Mouse (Mus musculus) erythroblast, embryonic 14.5 days (primary cell): ENCODE data around the gene Cacng5. TPM values are rescaled to one million over a fixed set of nuclear protein-coding genes. Genes with fewer than 3 reads are reported as not detected.

Experiments
- H3K27me3 ChIP-seq: 2 replicates; pipeline ENCODE4 v1.6.1; 2012; ENCODE audit warnings: inconsistent platforms; ENCODE audit not compliant: control insufficient read depth
- H3K36me3 ChIP-seq: 2 replicates; pipeline ENCODE4 v1.6.1; 2012; ENCODE audit warnings: mild to moderate bottlenecking, inconsistent platforms; ENCODE audit not compliant: control insufficient read depth
- H3K4me1 ChIP-seq: 2 replicates; pipeline ENCODE4 v1.6.1; 2012; ENCODE audit warnings: inconsistent platforms; ENCODE audit not compliant: control insufficient read depth
- H3K4me3 ChIP-seq: replicated peaks from 2 replicates; pipeline ENCODE3; 2012; ENCODE audit warnings: moderate library complexity, mild to moderate bottlenecking, inconsistent platforms
- H3K9me3 ChIP-seq: 2 replicates; pipeline ENCODE4 v1.6.1; 2012; ENCODE audit warnings: low read length, inconsistent platforms, mixed read lengths; ENCODE audit not compliant: control insufficient read depth
- GATA1 ChIP-seq: IDR thresholded peaks from 2 replicates; pipeline ENCODE4 v1.6.1; 2012; ENCODE audit warnings: low read length, inconsistent platforms, mixed read lengths
- TAL1 ChIP-seq: IDR thresholded peaks from 3 replicates; pipeline ENCODE4 v1.6.1; 2012; ENCODE audit warnings: low read length, inconsistent platforms, mixed read lengths
- polyA plus RNA-seq: library from polyadenylated mRNA; stranded (reverse); fragments of >175 nt; gene quantifications from 2 replicates; pipeline ENCODE4 v1.2.3, GENCODE M21; 2012

The Cacng5 gene
- polyA plus RNA-seq = not detected in 2 replicates

DNA sequence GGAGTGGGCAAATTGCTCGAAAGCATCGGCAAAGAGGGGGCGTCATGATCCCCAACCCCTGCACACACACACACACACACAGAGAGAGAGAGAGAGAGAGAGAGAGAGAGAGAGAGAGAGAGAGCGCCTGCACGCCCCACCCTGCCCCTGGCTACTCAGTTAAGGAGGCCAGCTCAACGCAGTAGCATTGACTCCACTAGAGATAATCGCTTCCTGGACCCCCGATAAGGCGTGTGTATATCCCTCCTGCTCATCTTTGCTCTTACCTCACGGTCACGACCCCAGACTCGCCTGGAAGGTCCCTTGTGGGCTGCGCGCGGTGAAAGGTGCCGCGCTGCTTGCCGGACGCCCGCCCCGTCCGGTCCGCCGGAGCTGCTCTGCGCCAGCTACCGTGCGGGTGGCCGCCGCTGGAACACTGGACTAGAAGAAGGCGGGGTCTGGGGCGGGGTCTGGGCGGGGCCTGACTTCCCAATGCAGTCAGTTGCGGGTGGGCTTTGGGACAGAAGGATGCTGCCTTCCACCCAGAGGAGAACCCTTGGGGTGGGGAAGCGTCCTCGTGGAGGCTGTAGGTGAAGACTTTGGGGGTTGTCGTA, at the start of gene Cacng5:
TSS of gene Cacng5 (minus strand) at position 422 of the 593 bp plus-strand sequence.
- no peak within 1 kb of the TSS for H3K4me3 ChIP-seq

GRCm38 (mm10) chr11:107957566-107958350, 42.9 kb upstream of the Cacng5 start:
- Histone ChIP-seq H3K36me3 (no peaks in the 10 kb centered on the region; the same call in 1 of the 2 replicates), H3K4me3 (no peak overlapping the region), H3K4me1 (no peaks in the 10 kb centered on the region), H3K9me3 (peaks cover 16% of the 10 kb centered on the region; the same call in 1 of the 2 replicates), H3K27me3 (no peaks in the 10 kb centered on the region)
- TF ChIP-seq GATA1 (no peak), TAL1 (no peak)

More for the DNA sequence above, at the start of gene Cacng5:
- TF ChIP-seq TAL1 (no peak), GATA1 (no peak)
- peaks cover 5% of the 10 kb centered on the region; the same call in 1 of the 2 replicates for H3K27me3 ChIP-seq
- no peaks in the 10 kb centered on the region for H3K9me3 ChIP-seq
- H3K36me3 ChIP-seq = no peaks in the 10 kb centered on the region
- H3K4me1 ChIP-seq = no peaks in the 10 kb centered on the region

DNA sequence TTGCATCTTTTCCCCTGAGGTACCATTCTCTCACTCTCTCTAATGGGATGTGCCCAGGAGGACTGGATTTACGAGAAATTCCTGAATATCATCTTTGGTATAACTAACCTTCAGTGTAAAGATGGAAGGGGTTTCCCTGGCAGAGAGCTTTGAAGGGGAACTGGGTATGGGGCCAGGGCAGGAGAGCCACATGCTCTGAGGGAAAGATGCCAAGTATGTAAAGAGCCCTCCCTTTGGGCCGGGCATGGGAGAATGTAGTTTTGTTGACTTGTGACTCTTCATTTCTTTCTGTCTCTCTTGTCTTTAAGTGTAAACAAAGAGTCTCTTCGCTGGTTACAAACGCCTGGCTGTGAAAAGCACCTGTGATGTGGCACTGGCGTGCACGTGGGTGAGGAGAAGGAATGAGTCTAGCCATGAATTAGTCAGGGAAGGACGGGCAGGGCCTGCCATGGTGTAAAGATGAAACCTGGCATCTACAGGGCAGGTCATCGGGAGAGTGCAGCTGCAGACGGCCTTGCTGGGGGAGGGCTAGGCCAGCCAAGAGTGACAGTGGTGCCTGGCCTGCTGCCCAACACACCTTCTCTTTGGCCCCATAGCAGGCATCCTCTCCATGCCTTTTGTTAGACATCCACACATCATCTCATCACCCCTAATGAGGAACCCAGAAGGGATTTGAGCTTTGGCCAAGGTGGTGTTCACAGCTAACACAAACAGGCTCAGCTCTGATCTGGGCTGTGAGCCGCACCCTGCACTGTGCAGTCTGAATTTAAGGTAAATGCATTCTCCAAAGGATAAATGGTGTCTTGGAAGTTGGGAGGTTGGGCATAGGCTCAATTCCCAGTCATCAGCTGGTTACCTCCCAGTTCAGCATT, 40.6 kb upstream of the Cacng5 start:
- Histone ChIP-seq H3K4me1 (no peaks in the 10 kb centered on the region), H3K9me3 (peaks cover 16% of the 10 kb centered on the region; the same call in 1 of the 2 replicates), H3K4me3 (no peak overlapping the region), H3K36me3 (no peaks in the 10 kb centered on the region; the same call in 1 of the 2 replicates), H3K27me3 (no peaks in the 10 kb centered on the region)
- TF ChIP-seq TAL1 = no peak

DNA sequence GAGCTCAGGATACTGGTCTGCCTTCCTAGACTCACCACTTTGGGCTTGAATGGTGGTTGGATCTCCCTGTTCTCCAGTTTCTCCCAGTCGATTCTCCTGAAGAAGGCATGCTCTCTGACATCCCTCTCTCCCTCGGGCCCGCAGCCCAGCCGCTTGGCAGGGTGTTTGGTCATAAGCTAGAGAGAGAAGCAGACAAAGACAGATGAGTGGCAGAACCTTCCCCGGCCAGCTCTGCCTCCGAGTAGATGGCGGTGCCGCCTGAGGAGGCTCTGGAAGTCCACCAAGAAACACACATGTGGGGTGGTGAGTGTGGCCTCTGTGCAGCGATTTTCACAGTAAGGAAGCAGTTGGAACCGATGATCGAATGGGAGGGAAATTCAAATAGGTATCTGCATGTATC, 36.6 kb upstream of the Cacng5 start:
- no peaks in the 10 kb centered on the region for H3K36me3 ChIP-seq
- no peak overlapping the region for H3K4me3 ChIP-seq
- no peaks in the 10 kb centered on the region for H3K27me3 ChIP-seq
- TF ChIP-seq TAL1 (no peak), GATA1 (no peak)
- no peaks in the 10 kb centered on the region for H3K4me1 ChIP-seq
- H3K9me3 ChIP-seq = peaks cover 5% of the 10 kb centered on the region; the same call in 1 of the 2 replicates

GRCm38 (mm10) chr11:107950658-107951057, 35.8 kb upstream of the Cacng5 start:
- no peak overlapping the region for H3K4me3 ChIP-seq
- no peak for TF ChIP-seq GATA1
- no peak for TF ChIP-seq TAL1
- H3K9me3 ChIP-seq = peaks cover 4% of the 10 kb centered on the region; the same call in 1 of the 2 replicates
- H3K36me3 ChIP-seq = no peaks in the 10 kb centered on the region
- H3K27me3 ChIP-seq = no peaks in the 10 kb centered on the region
- H3K4me1 ChIP-seq = no peaks in the 10 kb centered on the region

- H3K4me3 ChIP-seq = no peak overlapping the region
- H3K9me3 ChIP-seq = no peaks in the 10 kb centered on the region; the same call in 1 of the 2 replicates
- H3K4me1 ChIP-seq = no peaks in the 10 kb centered on the region
- H3K36me3 ChIP-seq = no peaks in the 10 kb centered on the region
- TF ChIP-seq GATA1 (no peak), TAL1 (no peak)
- H3K27me3 ChIP-seq = no peaks in the 10 kb centered on the region
Measured at GRCm38 (mm10) chr11:107950211-107950610, 35.4 kb upstream of the Cacng5 start.

GRCm38 (mm10) chr11:107947951-107948350, 33.1 kb upstream of the Cacng5 start:
- TF ChIP-seq GATA1 = no peak
- TF ChIP-seq TAL1 = no peak
- Histone ChIP-seq H3K36me3 (no peaks in the 10 kb centered on the region), H3K4me3 (no peak overlapping the region), H3K9me3 (0 out of 2 replicates have a peak, but pooled peaks cover 2% of the 10 kb centered on the region), H3K27me3 (no peaks in the 10 kb centered on the region), H3K4me1 (no peaks in the 10 kb centered on the region)

DNA sequence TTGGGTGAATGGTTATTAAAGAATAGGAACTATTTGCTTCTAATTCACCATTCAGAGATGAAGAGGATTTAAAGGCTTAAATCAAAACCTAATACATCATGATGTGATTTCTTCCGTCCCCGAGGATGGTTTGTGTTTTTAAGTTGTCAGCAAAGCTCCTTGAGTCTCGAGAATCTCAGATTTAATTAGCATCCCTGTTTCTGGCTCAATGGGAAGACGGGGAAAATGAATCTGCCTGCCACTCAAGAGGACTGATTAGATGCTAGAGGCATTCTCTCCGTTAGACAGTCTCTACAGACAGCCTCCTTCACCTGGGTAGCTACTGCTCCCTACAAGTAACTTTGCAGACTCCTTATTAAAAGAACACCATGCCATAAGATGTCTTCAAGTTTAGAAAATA, 32.0 kb upstream of the Cacng5 start:
- Histone ChIP-seq H3K27me3 (no peaks in the 10 kb centered on the region), H3K4me1 (no peaks in the 10 kb centered on the region), H3K36me3 (no peaks in the 10 kb centered on the region), H3K9me3 (0 out of 2 replicates have a peak, but pooled peaks cover 2% of the 10 kb centered on the region), H3K4me3 (no peak overlapping the region)
- TF ChIP-seq GATA1 (no peak), TAL1 (no peak)
